Mouse (Mus musculus): ENCODE data around the gene Tarm1. TPM values are rescaled to one million over a fixed set of nuclear protein-coding genes. Genes with fewer than 3 reads are reported as not detected.

The Tarm1 gene
- polyA plus RNA-seq (2012; rRNA removed), result 0.05 and 0.21 TPM in 2 replicates

DNA sequence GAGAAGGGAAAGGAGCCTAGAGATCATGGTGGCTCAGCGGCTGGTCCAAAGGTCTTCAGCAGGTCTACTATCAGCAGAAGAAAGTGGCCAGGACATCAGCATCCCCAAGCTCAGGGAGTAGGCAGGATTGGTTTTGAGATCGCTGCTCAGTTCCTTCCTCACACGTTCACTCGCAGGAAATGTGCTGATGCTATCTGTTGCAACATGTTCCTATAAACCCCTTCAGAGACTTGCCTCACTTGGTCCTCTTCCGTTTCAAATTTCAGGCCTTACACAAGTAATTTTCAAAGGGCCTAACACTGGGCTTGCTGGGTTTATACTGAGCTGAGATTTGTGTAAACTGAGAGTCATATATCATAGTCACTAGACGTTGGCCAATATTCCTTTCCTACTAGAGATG is at the start of gene Tarm1:
Gene Tarm1, minus strand, starts transcription at position 186 of the 400 bp plus-strand sequence.

Other genes starting within 250 kb of the Tarm1 start
- gene Myadm, start 213.5 kb downstream of the Tarm1 start, polyA plus RNA-seq (2012; rRNA removed), result 39.7 and 67.5 TPM in 2 replicates
- 3.1 and 3.6 TPM in 2 replicates for gene Prkcg, start 213.4 kb downstream of the Tarm1 start, polyA plus RNA-seq (2012; rRNA removed)
- gene Cacng7, start 169.7 kb downstream of the Tarm1 start, polyA plus RNA-seq (2012; rRNA removed), result 137 and 141 TPM in 2 replicates
- 17.7 and 17.9 TPM in 2 replicates for gene Cacng8, start 111.9 kb downstream of the Tarm1 start, polyA plus RNA-seq (2012; rRNA removed)
- gene Cacng6, start 78.4 kb downstream of the Tarm1 start, polyA plus RNA-seq (2012; rRNA removed), result 0.04 and 1.8 TPM in 2 replicates
- gene Oscar, start 113.5 kb upstream of the Tarm1 start, polyA plus RNA-seq (2012; rRNA removed), result 1.6 and 2.2 TPM in 2 replicates
- gene Ndufa3, start 114.7 kb upstream of the Tarm1 start, polyA plus RNA-seq (2012; rRNA removed), result 221 and 222 TPM in 2 replicates
- 34.6 and 38.4 TPM in 2 replicates for gene Tfpt, start 127.3 kb upstream of the Tarm1 start, polyA plus RNA-seq (2012; rRNA removed)
- 72.9 and 84.7 TPM in 2 replicates for gene Prpf31, start 127.4 kb upstream of the Tarm1 start, polyA plus RNA-seq (2012; rRNA removed)
- gene Cnot3, start 142.6 kb upstream of the Tarm1 start, polyA plus RNA-seq (2012; rRNA removed), result 79.6 and 81.0 TPM in 2 replicates
- gene Leng1, start 163.2 kb upstream of the Tarm1 start, polyA plus RNA-seq (2012; rRNA removed), result 10.1 and 10.7 TPM in 2 replicates
- 12.5 and 16.2 TPM in 2 replicates for gene Tmc4, start 174.9 kb upstream of the Tarm1 start, polyA plus RNA-seq (2012; rRNA removed)
- 162 and 166 TPM in 2 replicates for gene Tsen34, start 190.2 kb upstream of the Tarm1 start, polyA plus RNA-seq (2012; rRNA removed)
- 72.0 and 78.4 TPM in 2 replicates for gene Mboat7, start 190.9 kb upstream of the Tarm1 start, polyA plus RNA-seq (2012; rRNA removed)
- 2,416 and 2,732 TPM in 2 replicates for gene Rps9, start 201.4 kb upstream of the Tarm1 start, polyA plus RNA-seq (2012; rRNA removed)
- 0.40 and 0.48 TPM in 2 replicates for gene Pirb, start 217.8 kb upstream of the Tarm1 start, polyA plus RNA-seq (2012; rRNA removed)